Mouse (Mus musculus): ENCODE measurements around the gene Hdac2.

GRCm38 (mm10) chr10:36952622-36953021, 21.7 kb upstream of the Hdac2 start:
- TF ChIP-seq CTCF (IDR thresholded peaks at IDR 0.05; ENCODE audit: extremely low read depth, insufficient read depth, insufficient read length, insufficient replicate concordance): no peak
- TF ChIP-seq POLR2A (IDR thresholded peaks at IDR 0.05; ENCODE audit: low read depth, low read length): no peak

All from spleen, adult 2 months (tissue).